Mouse (Mus musculus) liver, adult 10 weeks (tissue): ENCODE results near the gene Snx29. TPM values are rescaled to one million over a fixed set of nuclear protein-coding genes. Genes with fewer than 3 reads are reported as not detected.

ENCODE experiments used
- polyA plus RNA-seq: library from polyadenylated mRNA; stranded (reverse); fragments of 350-450 nt; fragmentation: Illumina TruSeq; extraction: RNeasy Lipid Tissue Mini Kit (QIAGEN cat#74804); gene quantifications from one replicate; pipeline ENCODE4 v1.2.3, GENCODE M21; 2014; ENCODE audit warnings: low read depth, low replicate concordance

The Snx29 gene
- 0.74 TPM for polyA plus RNA-seq

DNA sequence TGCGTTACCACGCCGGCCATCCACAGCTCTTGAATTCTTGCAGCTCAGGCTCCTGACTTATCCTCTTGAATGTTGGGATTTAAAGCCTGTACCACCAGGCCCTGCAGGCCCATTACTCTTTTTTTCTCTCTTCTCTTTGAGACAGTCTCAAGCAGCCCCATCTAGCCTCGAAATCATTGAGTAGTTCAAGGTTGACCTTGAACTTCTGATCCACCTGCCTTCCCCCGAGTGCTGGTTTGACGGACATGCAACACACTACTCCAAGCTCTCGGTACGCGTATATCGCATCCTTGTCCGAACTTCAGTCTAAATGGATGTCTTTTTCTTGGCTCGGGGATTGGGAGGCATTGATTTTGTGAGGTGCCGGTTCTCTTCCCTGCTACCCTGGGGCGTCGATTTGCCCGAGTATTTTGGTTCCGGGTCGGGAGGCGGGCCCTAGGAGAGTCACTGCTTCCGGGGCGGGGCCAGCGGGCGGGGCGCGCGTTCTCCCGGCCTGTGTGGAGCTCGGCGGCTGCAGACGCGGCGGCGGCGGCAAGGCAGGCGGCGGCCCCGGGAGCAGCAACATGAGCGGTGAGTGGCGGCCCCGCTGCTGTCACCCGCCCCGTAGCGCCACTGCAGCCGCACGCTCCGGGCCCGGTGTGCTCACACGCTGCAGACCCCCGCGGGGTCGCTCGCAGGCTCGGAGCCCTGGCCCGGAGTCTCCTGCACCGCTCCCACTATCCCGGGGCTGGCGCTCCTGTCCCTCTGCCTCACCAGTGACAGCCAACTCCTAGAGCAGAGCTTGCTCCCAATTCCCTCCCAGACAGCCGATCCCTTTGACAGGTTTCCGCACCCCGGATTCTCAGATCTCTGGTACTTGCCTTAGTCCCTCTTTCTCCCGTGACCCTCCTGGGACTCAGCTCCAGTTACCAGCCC, at the start of gene Snx29:
Gene Snx29 (plus strand): TSS at position 500 of the 915 bp plus-strand sequence.

DNA sequence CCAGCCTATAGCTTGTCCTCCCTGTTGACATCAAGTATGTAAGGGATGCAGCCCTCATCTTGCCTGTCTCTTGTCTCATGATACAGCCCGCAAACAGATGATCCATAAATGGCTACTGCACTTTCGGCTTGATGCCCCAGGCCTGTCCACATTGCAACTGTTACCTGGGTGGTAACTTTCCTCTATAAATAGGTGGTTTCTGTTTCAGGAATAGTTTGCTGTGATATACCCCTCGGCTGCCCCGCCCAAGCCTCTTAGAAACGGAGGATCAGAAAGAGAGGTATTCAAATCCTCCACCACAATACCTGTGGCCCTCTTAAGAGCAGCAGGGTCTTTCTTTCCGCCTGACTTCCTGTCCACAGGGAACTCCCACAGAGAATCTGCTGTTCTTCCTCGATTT, 9.2 kb upstream of the Snx29 start, which contains the start of gene Tnfrsf17:
Gene Tnfrsf17 (plus strand): TSS at position 301 of the 400 bp plus-strand sequence.

Other genes starting within 250 kb of the Snx29 start
- gene Txndc11, start 188.3 kb upstream of the Snx29 start, polyA plus RNA-seq = 13.1 TPM
- 102 TPM for gene Zc3h7a, start 146.5 kb upstream of the Snx29 start, polyA plus RNA-seq
- 87.1 TPM for gene Rsl1d1, start 119.6 kb upstream of the Snx29 start, polyA plus RNA-seq
- 231 TPM for gene Gspt1, start 68.6 kb upstream of the Snx29 start, polyA plus RNA-seq
- gene Tnfrsf17, start 9.1 kb upstream of the Snx29 start, polyA plus RNA-seq = not detected